Mouse (Mus musculus): Measurements from ENCODE around the gene Stmn1.

- TF ChIP-seq CTCF (IDR thresholded peaks at IDR 0.05; ENCODE audit: extremely low read depth, insufficient read depth, insufficient read length, insufficient replicate concordance), result no peak
- TF ChIP-seq POLR2A (IDR thresholded peaks at IDR 0.05; ENCODE audit: low read depth, low read length), result no peak
Observed at GRCm38 (mm10) chr4:134473764-134474163, 5.6 kb downstream of the Stmn1 start.

Data from spleen, adult 2 months (tissue).